Mouse (Mus musculus) ES-E14 (cell line): ENCODE data around the gene Tmem39a.

Experiments
- CHD2 ChIP-seq: IDR thresholded peaks from 2 replicates; pipeline ENCODE4 v1.6.1; 2014; ENCODE audit warnings: mild to moderate bottlenecking, low read depth, low read length, inconsistent platforms
- ZC3H11A ChIP-seq: IDR thresholded peaks from 2 replicates; pipeline ENCODE4 v1.6.1; 2012; ENCODE audit warnings: low read depth, mild to moderate bottlenecking, inconsistent platforms, low read length, borderline replicate concordance
- ZNF384 ChIP-seq: IDR thresholded peaks from 2 replicates; pipeline ENCODE4 v1.6.1; 2012; ENCODE audit warnings: low read depth, low read length, inconsistent platforms

- no peak for TF ChIP-seq ZC3H11A
- TF ChIP-seq ZNF384 = no peak
- TF ChIP-seq CHD2 = no peak
Measured at GRCm38 (mm10) chr16:38563516-38563915, 5.0 kb downstream of the Tmem39a start.
